Comparison of ENCODE assay signal across 25 mouse cellular contexts in genomic region chr1:191430121-191430520, GRCm38 (mm10). TPM values are rescaled to one million over a fixed set of nuclear protein-coding genes. Genes with fewer than 3 reads are reported as not detected.
DNase-seq lines count a peak whose midpoint lies in the region; ATAC-seq lines count a peak whose summit lies in the region.
"Had no signal": no experiment of that assay in that cellular context is flagged by ENCODE, and none has a peak within 500 bp of the region (broad histone marks: within the 10 kb centered on the region; RNA-seq: fewer than 3 reads in every experiment).

No protein-coding gene starts in this region.

- H3K36me3 ChIP-seq in midbrain, embryonic 11.5 days (ENCODE audit: control insufficient read depth, insufficient read depth, low read length) = no peaks in the 10 kb centered on the region
- no peaks in the 10 kb centered on the region for H3K36me3 ChIP-seq in midbrain, embryonic 13.5 days
- H3K36me3 ChIP-seq in intestine, embryonic 15.5 days = no peaks in the 10 kb centered on the region
- H3K36me3 ChIP-seq: embryonic facial prominence, embryonic 12.5 days; embryonic facial prominence, embryonic 15.5 days; heart, embryonic 12.5 days; heart, embryonic 15.5 days; hindbrain, embryonic 10.5 days; hindbrain, embryonic 13.5 days had no signal

- peak; percentile 35 to 52 for DNase-seq in cerebellum, postnatal 10 days
- no peak for DNase-seq in cerebellum, postnatal 4 days (ENCODE audit: low spot score in 2 of 2)
- peak; percentile 3 for DNase-seq in kidney, adult 9 months
- no peak for DNase-seq in kidney, adult 11 months
- peak; percentile 47 for DNase-seq in midbrain, embryonic 11.5 days (ENCODE audit: low spot score, missing footprints)
- DNase-seq: adrenal gland, adult 8-10 months; adrenal gland, postnatal 25 days; cerebellum, adult 11-12 months; cerebellum, adult 9-10 months; forebrain, postnatal 0 days; gastrocnemius, postnatal 25 days; heart, adult 18-20 months; heart, postnatal 10 days; heart, postnatal 36 days had no signal

- no peaks in the 10 kb centered on the region for H3K9me3 ChIP-seq in midbrain, embryonic 11.5 days (ENCODE audit: control insufficient read depth, low read length)
- no peaks in the 10 kb centered on the region for H3K9me3 ChIP-seq in midbrain, embryonic 13.5 days
- H3K9me3 ChIP-seq in intestine, embryonic 15.5 days = no peaks in the 10 kb centered on the region
- H3K9me3 ChIP-seq: embryonic facial prominence, embryonic 12.5 days; embryonic facial prominence, embryonic 15.5 days; heart, embryonic 12.5 days; heart, embryonic 15.5 days; hindbrain, embryonic 10.5 days; hindbrain, embryonic 13.5 days had no signal

- ATAC-seq in midbrain, embryonic 11.5 days (ENCODE audit: low FRiP score) = no peak
- no peak for ATAC-seq in midbrain, embryonic 13.5 days
- ATAC-seq in intestine, embryonic 15.5 days = no peak
- ATAC-seq: activated CD4-positive, CD25-positive, alpha-beta regulatory T cell, adult 4 months; forebrain, embryonic 14.5 days; forebrain, postnatal 0 days; hindbrain, embryonic 16.5 days had no signal

- no peak overlapping the region for H3K9ac ChIP-seq in midbrain, embryonic 11.5 days (ENCODE audit: low read length)
- H3K9ac ChIP-seq in midbrain, embryonic 13.5 days (replicated peaks) = no peak overlapping the region
- H3K9ac ChIP-seq in intestine, embryonic 15.5 days = no peak overlapping the region
- H3K9ac ChIP-seq: embryonic facial prominence, embryonic 12.5 days; embryonic facial prominence, embryonic 15.5 days; forebrain, postnatal 0 days; heart, embryonic 12.5 days; heart, embryonic 15.5 days; hindbrain, embryonic 13.5 days had no signal

- H3K4me2 ChIP-seq in midbrain, embryonic 11.5 days = no peak overlapping the region
- no peak overlapping the region for H3K4me2 ChIP-seq in midbrain, embryonic 13.5 days (replicated peaks)
- H3K4me2 ChIP-seq in intestine, embryonic 15.5 days (replicated peaks) = no peak overlapping the region
- H3K4me2 ChIP-seq: embryonic facial prominence, embryonic 12.5 days; embryonic facial prominence, embryonic 15.5 days; heart, embryonic 12.5 days; heart, embryonic 15.5 days; hindbrain, embryonic 13.5 days had no signal

- 82% methylated on average over 7 of the region's 7 CpGs for WGBS in midbrain, embryonic 11.5 days
- WGBS in midbrain, embryonic 13.5 days = 71% methylated on average over 7 of the region's 7 CpGs
- 71% methylated on average over 7 of the region's 7 CpGs for WGBS in intestine, embryonic 15.5 days

- no peaks in the 10 kb centered on the region for H3K4me1 ChIP-seq in midbrain, embryonic 11.5 days (ENCODE audit: control insufficient read depth, insufficient read depth, low read length)
- H3K4me1 ChIP-seq in midbrain, embryonic 13.5 days (replicated peaks) = peaks cover under 1% of the 10 kb centered on the region; the same call in 1 of the 2 replicates
- H3K4me1 ChIP-seq in intestine, embryonic 15.5 days (replicated peaks) = peaks cover 6% of the 10 kb centered on the region; the same call in 1 of the 2 replicates
- H3K4me1 ChIP-seq: embryonic facial prominence, embryonic 12.5 days; embryonic facial prominence, embryonic 15.5 days had no signal

- H3K27ac ChIP-seq in midbrain, embryonic 11.5 days (ENCODE audit: low read depth, low read length) = no peak overlapping the region
- H3K27ac ChIP-seq in midbrain, embryonic 13.5 days = no peak overlapping the region
- H3K27ac ChIP-seq in intestine, embryonic 15.5 days = no peak overlapping the region
- H3K27ac ChIP-seq: embryonic facial prominence, embryonic 12.5 days; embryonic facial prominence, embryonic 15.5 days; heart, embryonic 15.5 days; hindbrain, embryonic 10.5 days; hindbrain, embryonic 13.5 days had no signal

- H3K4me3 ChIP-seq in midbrain, embryonic 11.5 days (ENCODE audit: low read depth, low read length) = no peak overlapping the region
- H3K4me3 ChIP-seq in midbrain, embryonic 13.5 days (replicated peaks) = no peak overlapping the region
- no peak overlapping the region for H3K4me3 ChIP-seq in intestine, embryonic 15.5 days (replicated peaks)
- H3K4me3 ChIP-seq: embryonic facial prominence, embryonic 12.5 days; embryonic facial prominence, embryonic 15.5 days; heart, embryonic 12.5 days; heart, embryonic 15.5 days; hindbrain, embryonic 10.5 days; hindbrain, embryonic 13.5 days had no signal

- H3K27me3 ChIP-seq in midbrain, embryonic 11.5 days (ENCODE audit: control insufficient read depth, insufficient read depth, low read length) = no peaks in the 10 kb centered on the region
- no peaks in the 10 kb centered on the region for H3K27me3 ChIP-seq in midbrain, embryonic 13.5 days
- H3K27me3 ChIP-seq in intestine, embryonic 15.5 days (replicated peaks) = no peaks in the 10 kb centered on the region
- H3K27me3 ChIP-seq: embryonic facial prominence, embryonic 12.5 days; embryonic facial prominence, embryonic 15.5 days; heart, embryonic 12.5 days; heart, embryonic 15.5 days; hindbrain, embryonic 13.5 days had no signal

RNA-seq across cellular contexts. Expression of gene Ppp2r5a, which starts 27.0 kb away (rescaled TPM):
- polyA plus RNA-seq in midbrain, embryonic 11.5 days (2014; fragmentation: Nextera tagmentation; extraction: Ambion mirVana) = 14.8 and 19.2 TPM in 2 replicates
- polyA plus RNA-seq in midbrain, embryonic 13.5 days (2015; fragmentation: Nextera tagmentation; extraction: Ambion mirVana) = 6.3 and 7.3 TPM in 2 replicates
- 23.7 and 27.0 TPM in 2 replicates for polyA plus RNA-seq in intestine, embryonic 15.5 days (2015; fragmentation: Nextera tagmentation; extraction: Ambion mirVana)

Comparison
In these comparisons a context has a peak if more than half of its experiments do, and no peak if none do; other contexts are left out.
1. DNase-seq: peak in cerebellum, postnatal 10 days (2 of 2), kidney, adult 9 months (single experiment) and midbrain, embryonic 11.5 days (single experiment); none in cerebellum, postnatal 4 days (0 of 2) and kidney, adult 11 months (single experiment).